Mouse (Mus musculus): Measurements from ENCODE around the gene 1810030O07Rik.
"Not testable (repeated sequence)": the region's sequence is repeated elsewhere in the genome, so short reads cannot be mapped to it uniquely, and the experiment has no call there.

1810030O07Rik gene

DNA sequence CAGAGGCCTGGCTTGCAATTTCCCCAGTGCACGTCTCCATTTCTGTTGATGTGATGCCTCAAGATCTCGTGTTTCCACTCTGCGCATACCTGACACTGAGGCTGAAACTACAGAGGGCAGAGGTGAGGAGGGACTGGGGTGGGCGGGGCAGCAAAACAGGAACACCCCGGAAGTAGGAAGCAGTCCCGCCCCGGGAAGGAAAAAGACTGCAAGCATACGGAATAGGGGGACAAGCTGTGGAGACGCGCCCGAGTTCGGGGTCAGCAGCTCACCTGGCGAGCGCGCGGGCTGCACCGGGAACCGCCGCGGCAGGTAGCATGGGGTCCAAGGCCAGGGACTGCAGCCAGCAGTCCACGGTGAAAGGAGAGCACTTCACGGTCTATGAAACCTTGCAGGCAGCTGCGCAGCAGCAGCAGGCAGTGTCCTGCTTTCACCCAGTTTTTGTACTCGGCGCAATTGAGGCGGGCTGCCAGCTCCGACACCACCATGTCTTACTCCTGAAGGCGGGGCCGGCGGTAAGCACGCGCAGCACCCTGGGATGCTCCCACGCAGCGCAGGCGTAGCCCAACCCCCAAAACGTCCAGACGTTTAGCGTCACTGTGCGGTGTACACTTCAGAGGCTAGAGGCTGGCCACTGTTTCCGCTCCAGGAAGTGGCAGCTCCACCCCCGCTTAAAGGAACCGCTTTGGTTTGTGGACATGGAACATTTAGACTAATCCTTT, at the start of gene 1810030O07Rik:
1810030O07Rik (minus strand) TSS at position 615 of the 722 bp plus-strand sequence.
- peak; percentile 90 for DNase-seq

DNA sequence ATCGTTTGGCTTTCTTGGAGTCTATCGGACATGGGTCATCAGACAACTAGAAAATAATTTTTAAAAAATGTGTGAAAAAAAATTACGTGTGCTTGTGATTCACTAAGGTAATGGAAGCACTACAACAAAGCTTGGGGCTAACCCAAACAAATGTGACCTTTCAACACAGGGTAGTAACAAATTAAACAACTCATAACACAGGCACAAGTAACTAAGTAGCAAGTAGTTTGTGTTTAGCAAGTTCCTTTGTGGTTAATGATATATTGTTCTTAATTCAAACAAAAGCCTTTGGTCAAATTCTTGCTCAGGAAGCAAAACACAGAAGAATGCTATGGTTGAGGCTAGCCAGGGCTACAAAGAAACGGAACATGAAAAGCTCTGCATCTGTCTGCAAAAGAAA, 42.6 kb upstream of the 1810030O07Rik start:
- no peak for DNase-seq

DNA sequence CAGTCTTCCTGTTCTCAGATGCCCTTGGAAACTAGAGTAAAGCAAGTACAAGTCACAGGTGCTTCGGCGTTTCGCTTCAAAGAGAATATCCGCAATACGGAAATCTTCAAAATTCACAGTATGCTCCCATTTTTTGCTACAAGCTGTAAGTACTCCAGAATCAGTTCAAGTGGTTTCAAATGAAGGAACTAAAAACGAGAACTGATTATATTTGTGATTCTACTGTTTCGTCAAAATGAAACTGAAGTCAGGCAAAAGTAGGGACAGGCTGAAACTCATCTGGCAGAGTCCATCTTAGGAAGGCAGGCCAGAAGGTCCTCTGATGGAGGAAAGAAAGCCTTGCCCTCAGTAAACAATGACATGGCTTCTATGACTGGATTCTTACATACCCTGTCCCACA, 40.3 kb upstream of the 1810030O07Rik start:
- no peak for DNase-seq

DNA sequence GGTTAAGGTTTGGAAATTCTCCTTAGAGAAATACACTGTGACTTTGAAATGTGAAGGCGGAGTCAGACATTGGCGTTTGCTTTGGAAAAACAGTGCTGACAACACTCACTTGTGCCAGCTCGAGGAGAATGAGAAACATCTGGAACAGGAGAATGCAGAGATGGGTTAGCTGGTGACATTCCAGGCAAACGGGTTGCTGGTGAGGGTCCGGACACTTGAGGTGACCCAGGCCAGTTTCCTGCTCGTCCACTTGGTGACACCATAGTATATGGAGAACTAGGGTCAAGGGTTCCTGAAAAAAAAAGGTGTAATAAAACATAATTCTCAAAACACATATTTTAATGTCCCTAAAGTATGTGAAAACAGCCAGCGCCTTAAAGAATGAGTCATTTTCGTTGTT, 13.4 kb upstream of the 1810030O07Rik start:
- no peak for DNase-seq

DNA sequence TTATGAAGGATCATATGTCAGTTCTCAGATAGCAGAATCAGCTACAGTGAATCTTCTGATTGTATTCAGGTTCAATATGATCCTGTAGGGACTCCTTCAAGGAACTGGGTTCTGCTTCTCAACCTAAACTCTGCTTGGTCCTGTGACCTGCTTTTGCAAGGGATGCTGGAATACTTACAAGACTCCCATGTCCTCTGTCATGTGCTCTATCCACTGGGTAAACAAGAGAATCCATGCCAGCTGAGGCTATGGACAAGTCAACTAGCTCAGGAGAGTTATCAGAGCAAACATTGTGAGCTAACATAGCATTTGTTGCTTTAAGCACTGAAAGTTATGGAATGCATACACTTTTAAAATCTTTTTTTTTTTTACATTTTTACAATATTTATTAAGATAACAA, 12.6 kb upstream of the 1810030O07Rik start:
- DNase-seq = no peak

DNA sequence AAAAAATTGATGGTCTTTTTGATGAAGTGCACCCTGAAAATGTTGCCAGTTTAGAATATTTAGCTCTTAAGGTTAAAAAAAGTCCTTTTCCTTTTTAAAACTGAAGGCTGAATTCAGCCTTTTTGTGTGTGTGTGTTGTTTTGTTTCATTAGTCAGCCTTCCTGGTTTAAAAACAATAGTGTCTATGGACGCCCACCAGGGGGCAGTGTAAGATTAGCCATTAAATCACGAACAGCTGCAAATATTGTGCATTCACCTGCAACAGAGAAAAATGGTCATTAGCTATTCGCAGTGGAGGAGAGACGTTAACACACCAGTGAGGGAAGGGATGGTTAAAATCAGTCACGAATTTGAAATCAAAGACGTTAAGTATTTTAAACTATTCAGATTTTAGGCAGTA, 3.9 kb upstream of the 1810030O07Rik start:
- peak; percentile 78 to 85 for DNase-seq

DNA sequence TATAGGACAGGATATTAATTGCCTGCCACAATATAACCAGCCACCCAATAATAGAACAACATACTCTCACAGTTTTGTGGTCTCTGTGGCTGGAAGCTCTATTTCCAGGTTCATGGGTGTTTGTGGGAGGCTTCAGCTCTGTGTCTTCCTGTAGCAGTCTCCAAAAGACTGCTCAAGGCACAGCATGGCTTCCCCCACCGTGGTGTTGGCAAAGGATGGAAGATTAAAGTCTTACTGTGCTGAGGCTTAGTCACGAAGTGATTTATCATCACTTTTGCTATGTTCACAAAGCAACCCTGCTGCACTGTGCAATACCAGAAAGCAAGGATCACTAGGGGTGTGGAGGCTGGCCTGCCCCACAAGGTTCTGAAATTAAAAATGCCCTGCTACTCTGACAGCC, 19.6 kb downstream of the 1810030O07Rik start:
- no peak for DNase-seq

DNA sequence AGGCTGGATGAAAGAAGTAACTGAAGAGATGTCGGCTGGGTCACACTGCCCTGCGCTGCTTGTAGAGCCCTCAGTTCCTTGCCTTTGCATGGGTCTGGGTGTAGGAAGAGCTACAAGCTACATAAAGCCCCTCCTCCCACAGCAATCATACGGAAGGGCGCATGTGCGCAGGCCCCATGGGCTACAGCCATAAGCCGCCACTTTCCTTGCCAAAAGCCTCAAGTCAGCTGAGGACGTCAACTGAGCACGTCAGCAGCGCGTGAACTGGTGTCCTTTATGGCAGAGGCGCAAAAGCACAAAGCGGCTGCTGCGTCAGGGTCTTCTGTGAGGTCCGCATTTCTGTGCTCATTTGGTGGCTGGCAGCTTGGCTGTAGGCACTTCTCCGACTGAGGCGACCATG, 21.6 kb downstream of the 1810030O07Rik start:
- no peak for DNase-seq

DNA sequence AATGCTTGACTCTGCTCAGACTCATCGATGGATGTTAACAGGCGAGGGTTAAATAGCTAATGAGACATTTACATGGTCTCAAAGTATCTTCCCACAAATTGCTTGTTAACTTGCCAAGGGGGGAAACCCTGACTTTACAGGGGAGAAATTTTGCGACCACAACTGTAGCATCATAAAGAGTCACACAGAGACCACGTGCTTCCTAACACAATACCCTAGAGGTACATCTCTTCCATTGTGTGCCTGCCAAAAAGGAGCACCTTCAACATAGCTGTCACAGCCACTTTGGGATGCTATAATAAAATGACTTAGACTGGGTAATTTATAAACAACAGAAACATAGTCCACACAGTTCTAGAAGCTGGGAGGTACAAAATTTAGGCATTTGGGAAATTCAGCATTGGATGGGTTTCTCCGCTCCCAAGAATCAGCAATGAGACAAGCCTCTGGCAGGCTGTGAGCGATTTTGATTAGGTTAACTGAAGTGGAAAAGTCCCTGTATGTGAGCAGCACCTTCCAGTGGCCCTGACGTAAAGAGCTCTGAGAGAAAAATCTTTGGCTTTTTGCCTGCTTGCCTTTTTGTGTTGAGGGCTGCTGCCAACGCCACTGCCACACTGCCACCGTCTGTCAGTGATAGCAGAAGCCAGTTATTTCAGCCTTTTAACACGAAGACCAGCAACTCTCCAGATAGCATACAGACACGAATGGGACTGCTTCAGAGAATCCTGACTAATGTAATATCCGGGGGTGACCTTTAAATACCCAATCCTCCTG, 27.8 kb downstream of the 1810030O07Rik start:
- DNase-seq = peak; percentile 73 to 77

DNA sequence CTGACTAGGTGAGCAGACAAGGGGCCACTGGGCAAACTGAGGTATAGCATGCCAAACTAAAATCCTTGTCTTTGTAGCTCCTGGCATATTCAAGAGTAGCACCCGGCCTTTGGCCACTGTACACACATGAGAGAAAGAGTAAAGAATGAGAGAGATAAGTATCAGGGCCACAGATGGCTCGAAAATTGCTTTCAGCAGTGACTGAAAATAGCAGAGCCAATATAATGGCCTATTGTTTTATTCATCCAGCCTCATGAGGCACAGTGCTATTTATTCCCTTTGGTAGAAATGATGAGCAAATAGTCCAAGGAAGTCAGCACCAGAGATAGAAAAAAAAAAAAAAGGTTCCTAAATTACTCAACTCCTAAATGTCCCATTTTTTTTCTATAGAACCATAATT, 28.5 kb downstream of the 1810030O07Rik start:
- peak in 1 of 2 experiments; percentile 1 for DNase-seq

DNA sequence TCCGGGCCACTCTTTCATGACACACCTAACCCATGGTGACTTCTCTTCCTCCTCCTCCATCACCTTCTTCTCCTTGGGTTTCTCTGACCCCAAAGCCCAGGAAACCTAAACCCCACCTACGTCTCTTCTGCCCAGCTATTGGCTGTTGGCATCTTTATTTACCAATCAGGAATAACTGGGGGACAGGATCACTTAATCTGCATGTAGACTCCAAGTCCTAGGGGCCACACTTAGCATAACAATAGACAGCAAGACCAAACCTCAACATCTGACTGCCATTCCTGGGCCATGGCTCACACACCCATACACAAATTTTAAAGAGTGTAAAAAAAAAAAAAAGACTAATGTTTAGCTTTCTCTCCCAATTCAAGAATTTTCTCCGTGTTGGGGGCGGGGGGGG, 48.3 kb downstream of the 1810030O07Rik start:
- DNase-seq = no peak

DNA sequence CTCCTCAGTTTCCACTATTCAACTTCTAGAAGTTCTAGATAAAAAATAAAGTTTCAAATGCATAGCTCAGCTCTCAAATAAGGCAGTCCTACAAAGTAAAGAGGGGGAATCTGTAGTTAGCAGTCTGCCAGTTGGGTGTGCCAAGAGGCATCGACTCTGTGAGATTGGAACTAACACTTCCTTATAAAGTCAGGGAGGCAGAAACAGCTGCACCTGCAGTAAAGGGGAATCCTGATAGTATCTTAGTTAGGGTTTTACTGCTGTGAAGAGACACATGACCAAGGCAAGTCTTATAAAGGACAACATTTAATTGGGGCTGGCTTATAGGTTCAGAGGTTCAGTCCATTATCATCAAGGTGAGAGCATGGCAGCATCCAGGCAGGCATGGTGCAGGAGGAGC, 61.1 kb downstream of the 1810030O07Rik start:
- not testable (repeated sequence) for DNase-seq

DNA sequence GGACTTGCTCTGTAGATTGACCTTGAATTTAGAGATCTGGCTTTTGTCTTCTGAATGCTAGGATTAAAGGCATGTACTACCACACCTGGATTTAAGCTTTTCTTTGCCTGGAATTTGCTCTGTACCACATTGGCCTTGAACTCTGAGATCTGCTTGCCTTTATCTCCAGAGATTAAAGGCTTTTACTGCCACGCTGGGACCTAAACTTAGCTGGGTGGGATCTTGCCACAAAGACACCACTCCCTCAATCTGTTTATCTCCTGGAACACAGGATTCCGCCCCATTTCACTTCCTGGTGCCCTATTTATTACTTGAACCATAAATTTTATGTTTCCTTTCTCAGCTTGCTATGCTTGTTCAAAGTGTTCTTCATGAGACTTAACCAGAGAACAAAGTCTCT, 62.3 kb downstream of the 1810030O07Rik start:
- DNase-seq = no peak

DNA sequence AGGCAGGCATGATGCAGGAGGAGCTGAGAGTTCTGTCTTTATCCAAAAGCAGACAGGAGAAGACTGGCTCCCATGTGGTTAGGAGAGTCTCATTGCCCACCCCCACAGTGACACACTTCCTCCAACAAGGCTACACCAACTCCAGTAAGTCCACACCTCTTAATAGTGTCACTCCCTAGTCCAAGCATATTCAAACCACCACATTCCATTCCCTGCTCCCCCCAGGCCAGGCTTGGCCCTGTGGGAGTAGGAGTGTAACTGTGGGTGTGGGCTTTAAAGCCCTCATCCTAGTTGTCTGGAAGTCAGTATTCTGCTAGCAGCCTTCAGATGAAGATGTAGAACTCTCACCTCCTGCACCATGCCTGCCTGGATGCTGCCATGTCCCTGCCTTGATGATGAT, 62.9 kb downstream of the 1810030O07Rik start:
- not testable (repeated sequence) for DNase-seq
